Mouse (Mus musculus): ENCODE measurements around the gene Themis. TPM values are rescaled to one million over a fixed set of nuclear protein-coding genes. Genes with fewer than 3 reads are reported as not detected.

Gene Themis
- polyA plus RNA-seq, 1 experiment, result not detected

- no peak for DNase-seq (ENCODE audit: low read depth)
- TF ChIP-seq POLR2A (IDR thresholded peaks at IDR 0.05; ENCODE audit: borderline replicate concordance, extremely low read depth, insufficient read depth, insufficient read length, poor library complexity, severe bottlenecking), result no peak
- no peak for TF ChIP-seq CTCF (IDR thresholded peaks at IDR 0.05; ENCODE audit: borderline replicate concordance, extremely low read depth, insufficient read depth, insufficient read length)
Measured at GRCm38 (mm10) chr10:28805160-28805559, 137.0 kb downstream of the Themis start.

GRCm38 (mm10) chr10:28811928-28812570, 143.9 kb downstream of the Themis start:
- DNase-seq (ENCODE audit: low read depth), result peak; percentile 38

GRCm38 (mm10) chr10:28812571-28812936, 144.4 kb downstream of the Themis start:
- no peak for DNase-seq (ENCODE audit: low read depth)
- TF ChIP-seq POLR2A (IDR thresholded peaks at IDR 0.05; ENCODE audit: borderline replicate concordance, extremely low read depth, insufficient read depth, insufficient read length, poor library complexity, severe bottlenecking), result no peak
- no peak for TF ChIP-seq CTCF (IDR thresholded peaks at IDR 0.05; ENCODE audit: borderline replicate concordance, extremely low read depth, insufficient read depth, insufficient read length)

More at GRCm38 (mm10) chr10:28811928-28812570, 143.9 kb downstream of the Themis start:
- no peak for TF ChIP-seq POLR2A (IDR thresholded peaks at IDR 0.05; ENCODE audit: borderline replicate concordance, extremely low read depth, insufficient read depth, insufficient read length, poor library complexity, severe bottlenecking)
- no peak for TF ChIP-seq CTCF (IDR thresholded peaks at IDR 0.05; ENCODE audit: borderline replicate concordance, extremely low read depth, insufficient read depth, insufficient read length)

- TF ChIP-seq POLR2A (IDR thresholded peaks at IDR 0.05; ENCODE audit: borderline replicate concordance, extremely low read depth, insufficient read depth, insufficient read length, poor library complexity, severe bottlenecking) (no peak), CTCF (IDR thresholded peaks at IDR 0.05; ENCODE audit: borderline replicate concordance, extremely low read depth, insufficient read depth, insufficient read length) (no peak)
- DNase-seq (ENCODE audit: low read depth), result no peak
Measured at GRCm38 (mm10) chr10:28816160-28816559, 148.0 kb downstream of the Themis start.

- TF ChIP-seq CTCF (IDR thresholded peaks at IDR 0.05; ENCODE audit: borderline replicate concordance, extremely low read depth, insufficient read depth, insufficient read length) (no peak), POLR2A (IDR thresholded peaks at IDR 0.05; ENCODE audit: borderline replicate concordance, extremely low read depth, insufficient read depth, insufficient read length, poor library complexity, severe bottlenecking) (no peak)
Measured at GRCm38 (mm10) chr10:28822320-28822719, 154.2 kb downstream of the Themis start.

GRCm38 (mm10) chr10:28842605-28843004, 174.4 kb downstream of the Themis start:
- TF ChIP-seq CTCF (IDR thresholded peaks at IDR 0.05; ENCODE audit: borderline replicate concordance, extremely low read depth, insufficient read depth, insufficient read length), result no peak
- no peak for TF ChIP-seq POLR2A (IDR thresholded peaks at IDR 0.05; ENCODE audit: borderline replicate concordance, extremely low read depth, insufficient read depth, insufficient read length, poor library complexity, severe bottlenecking)
- no peak for DNase-seq (ENCODE audit: low read depth)

More at GRCm38 (mm10) chr10:28822320-28822719, 154.2 kb downstream of the Themis start:
- no peak for DNase-seq (ENCODE audit: low read depth)

- peak; percentile 86 for DNase-seq (ENCODE audit: low read depth)
- peak; percentile 79; the same call in 1 of the 2 replicates for TF ChIP-seq CTCF (IDR thresholded peaks at IDR 0.05; ENCODE audit: borderline replicate concordance, extremely low read depth, insufficient read depth, insufficient read length)
- TF ChIP-seq POLR2A (IDR thresholded peaks at IDR 0.05; ENCODE audit: borderline replicate concordance, extremely low read depth, insufficient read depth, insufficient read length, poor library complexity, severe bottlenecking), result no peak
Measured at GRCm38 (mm10) chr10:28843755-28844717, 175.9 kb downstream of the Themis start.

GRCm38 (mm10) chr10:28856154-28856553, 188.0 kb downstream of the Themis start:
- no peak for DNase-seq (ENCODE audit: low read depth)
- TF ChIP-seq POLR2A (IDR thresholded peaks at IDR 0.05; ENCODE audit: borderline replicate concordance, extremely low read depth, insufficient read depth, insufficient read length, poor library complexity, severe bottlenecking) (no peak), CTCF (IDR thresholded peaks at IDR 0.05; ENCODE audit: borderline replicate concordance, extremely low read depth, insufficient read depth, insufficient read length) (no peak)

GRCm38 (mm10) chr10:28870580-28871354, 202.6 kb downstream of the Themis start:
- no peak for TF ChIP-seq POLR2A (IDR thresholded peaks at IDR 0.05; ENCODE audit: borderline replicate concordance, extremely low read depth, insufficient read depth, insufficient read length, poor library complexity, severe bottlenecking)
- TF ChIP-seq CTCF (IDR thresholded peaks at IDR 0.05; ENCODE audit: borderline replicate concordance, extremely low read depth, insufficient read depth, insufficient read length), result no peak
- peak; percentile 57 for DNase-seq (ENCODE audit: low read depth)

GRCm38 (mm10) chr10:28874605-28875004, 206.4 kb downstream of the Themis start:
- DNase-seq (ENCODE audit: low read depth), result peak; percentile 64
- TF ChIP-seq POLR2A (IDR thresholded peaks at IDR 0.05; ENCODE audit: borderline replicate concordance, extremely low read depth, insufficient read depth, insufficient read length, poor library complexity, severe bottlenecking) (no peak), CTCF (IDR thresholded peaks at IDR 0.05; ENCODE audit: borderline replicate concordance, extremely low read depth, insufficient read depth, insufficient read length) (no peak)

GRCm38 (mm10) chr10:28887643-28888042, 219.5 kb downstream of the Themis start:
- no peak for DNase-seq (ENCODE audit: low read depth)
- TF ChIP-seq POLR2A (IDR thresholded peaks at IDR 0.05; ENCODE audit: borderline replicate concordance, extremely low read depth, insufficient read depth, insufficient read length, poor library complexity, severe bottlenecking), result no peak
- TF ChIP-seq CTCF (IDR thresholded peaks at IDR 0.05; ENCODE audit: borderline replicate concordance, extremely low read depth, insufficient read depth, insufficient read length), result no peak

Measured in brain, embryonic 14.5 days (tissue).